Mouse (Mus musculus) retina, postnatal 1 day (tissue): ENCODE results near the gene Lrrc17.

Source experiments
- DNase-seq: peaks from one replicate; pipeline ENCODE4 v3.0.0-alpha.2; 2012

Lrrc17 gene

DNA sequence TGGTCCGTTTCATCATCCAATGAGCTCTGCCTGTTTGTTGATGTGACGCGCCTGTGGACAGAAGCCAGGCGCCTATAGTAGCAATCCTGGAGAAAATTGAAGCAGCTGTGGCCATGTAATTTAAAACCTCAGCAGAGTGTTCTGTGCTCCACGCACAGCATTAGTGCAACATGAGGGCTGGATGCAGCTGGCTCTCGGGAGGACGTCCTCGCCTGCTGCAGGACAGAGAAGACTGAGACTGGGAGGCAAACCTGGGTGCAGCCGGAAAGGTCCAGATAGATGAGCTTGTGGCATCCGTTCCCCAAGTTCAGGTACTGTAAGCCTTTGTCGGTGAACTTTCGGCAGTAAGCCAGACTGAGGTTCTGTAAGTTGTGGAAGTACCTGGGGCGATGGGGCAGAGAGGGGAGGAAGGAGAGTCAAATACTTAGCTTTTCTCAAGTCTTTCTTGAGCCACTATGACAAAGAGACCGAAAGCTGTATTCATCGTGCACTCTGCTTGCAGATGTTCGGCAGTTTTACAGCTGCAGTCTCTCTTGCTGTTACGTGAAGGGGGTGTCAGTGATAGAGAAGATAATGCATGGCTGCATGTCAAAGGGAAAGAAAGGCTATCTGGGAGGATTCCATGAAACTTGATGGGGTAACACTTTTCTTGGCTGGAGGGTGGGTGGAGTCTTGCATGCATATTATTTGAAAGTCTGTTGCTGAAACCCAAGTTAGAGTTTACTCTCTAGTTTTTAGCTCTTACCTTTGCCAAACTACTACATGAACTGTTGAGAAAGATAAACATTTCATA lies at the start of gene Lrrc17:
TSS of gene Lrrc17 (plus strand) at position 151 of the 793 bp plus-strand sequence.
- peak; percentile 12 for DNase-seq

DNA sequence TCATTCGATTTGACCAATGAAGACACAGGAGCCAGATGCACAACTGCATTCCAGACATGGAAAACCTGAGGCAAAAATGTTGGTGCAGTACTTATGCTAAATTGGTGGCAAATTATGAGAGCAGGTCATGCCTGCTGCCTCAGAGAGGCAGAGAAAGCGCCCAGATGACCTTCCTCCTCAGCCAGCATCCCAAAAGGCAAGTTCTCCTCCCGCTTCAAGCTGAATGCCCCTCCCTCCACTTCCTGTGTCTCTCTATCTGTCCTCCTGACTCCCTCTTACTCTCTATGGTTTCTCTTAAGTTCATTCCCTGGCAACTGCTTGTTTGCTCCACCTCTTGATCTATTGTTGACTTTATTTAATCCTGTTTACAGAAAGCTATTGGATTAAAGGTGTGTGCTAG lies 48.6 kb upstream of the Lrrc17 start:
- DNase-seq, result no peak

DNA sequence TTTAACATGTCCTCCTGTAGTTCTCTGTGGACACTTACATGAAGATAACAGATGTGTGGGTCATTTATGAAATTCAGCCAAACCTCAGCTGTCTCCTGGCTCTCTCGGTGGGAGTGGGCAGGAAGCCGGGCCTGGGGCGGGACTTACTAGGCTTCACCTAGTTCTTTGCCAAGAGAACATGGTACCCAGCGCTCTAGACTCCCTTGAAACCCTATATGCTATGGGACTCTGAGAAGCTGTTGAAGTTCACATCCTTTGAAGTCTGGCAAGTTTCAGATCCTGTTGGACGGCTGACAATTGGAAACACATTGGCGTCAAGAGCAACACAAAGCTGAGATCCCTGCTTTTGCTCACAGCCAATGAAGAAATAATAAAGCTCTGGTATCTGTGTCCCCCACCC lies 47.0 kb upstream of the Lrrc17 start:
- DNase-seq, result no peak

DNA sequence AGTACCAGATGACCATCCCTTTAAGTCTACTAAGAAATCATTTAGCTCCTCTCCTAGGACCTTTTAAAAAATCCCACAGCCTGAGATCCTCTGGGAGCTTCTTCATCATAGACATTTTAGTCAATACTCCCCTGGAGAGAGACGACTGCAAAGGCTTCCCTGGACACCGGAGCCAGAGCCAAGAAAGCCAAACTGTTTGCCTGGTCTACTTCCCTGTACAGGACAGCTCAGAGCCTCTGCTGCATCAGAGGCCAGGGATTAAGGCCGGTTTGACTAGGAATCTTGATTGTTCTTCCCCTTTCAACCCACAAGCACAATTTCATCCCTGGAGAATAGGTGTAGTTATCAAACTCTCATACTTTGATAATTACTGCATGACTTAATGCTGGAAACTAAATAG lies 46.5 kb upstream of the Lrrc17 start:
- no peak for DNase-seq

- no peak for DNase-seq
These were observed 44.9 kb upstream of the Lrrc17 start for GRCm38 (mm10) chr5:21498490-21498889.

DNA sequence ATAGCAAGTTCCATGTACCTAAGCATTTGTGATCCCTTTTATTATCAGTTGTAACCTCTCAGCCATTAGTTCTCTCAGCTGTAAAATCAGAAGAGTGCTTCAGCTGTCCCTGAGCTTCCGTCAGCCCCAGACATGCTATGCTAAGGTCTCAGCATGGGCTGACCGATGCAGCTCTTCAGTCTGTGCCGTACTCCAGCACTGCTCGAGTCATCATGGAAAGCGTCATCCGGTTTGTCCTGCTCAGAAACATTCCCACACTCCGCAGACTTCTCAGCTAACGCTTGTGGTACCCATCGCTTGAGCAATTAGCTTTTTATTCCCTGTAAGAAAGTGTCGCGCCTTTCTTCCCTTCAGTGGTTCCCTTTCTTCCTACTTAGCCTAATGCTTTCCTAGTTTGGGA lies 44.4 kb upstream of the Lrrc17 start:
- no peak for DNase-seq

DNA sequence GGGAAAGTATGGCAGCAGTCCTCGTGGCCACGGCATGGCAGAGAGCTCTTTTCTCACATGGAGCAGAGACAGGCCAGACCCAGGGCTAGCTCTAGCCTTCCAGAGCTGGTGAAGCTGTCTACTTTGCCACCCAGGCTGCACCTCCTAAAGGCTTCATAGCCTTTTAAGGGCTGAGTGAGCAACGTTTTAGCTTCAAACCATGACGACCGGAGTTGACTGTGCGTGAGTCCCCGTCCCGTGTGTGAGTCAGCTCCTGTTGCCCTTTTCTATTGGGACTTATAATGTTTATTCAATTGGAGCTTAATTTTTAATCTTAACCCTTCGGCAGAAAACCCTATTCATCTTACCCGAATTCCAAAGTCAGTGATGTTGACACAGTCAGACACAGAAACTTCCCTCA lies 43.2 kb upstream of the Lrrc17 start:
- no peak for DNase-seq

DNA sequence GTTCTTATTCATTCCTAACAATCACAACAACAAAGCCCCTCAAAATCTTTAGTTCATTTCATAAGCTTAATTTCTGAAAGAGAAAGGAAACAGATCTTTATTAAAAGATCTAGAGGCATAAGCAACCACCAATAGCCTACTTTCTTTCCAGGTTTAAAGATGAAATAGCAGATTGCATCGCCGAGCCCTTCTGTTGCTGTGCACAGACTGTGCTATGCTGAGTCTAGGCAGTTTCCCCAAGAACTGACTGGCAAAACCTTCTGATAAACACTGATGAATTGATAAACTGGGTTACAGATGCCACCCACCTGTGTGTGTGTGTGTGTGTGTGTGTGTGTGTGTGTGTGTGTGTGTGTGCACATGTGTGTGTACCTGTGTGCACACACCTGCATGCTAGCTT lies 42.4 kb upstream of the Lrrc17 start:
- DNase-seq, result no peak

- DNase-seq, result no peak
These were observed 40.3 kb upstream of the Lrrc17 start for GRCm38 (mm10) chr5:21502936-21503610.

DNA sequence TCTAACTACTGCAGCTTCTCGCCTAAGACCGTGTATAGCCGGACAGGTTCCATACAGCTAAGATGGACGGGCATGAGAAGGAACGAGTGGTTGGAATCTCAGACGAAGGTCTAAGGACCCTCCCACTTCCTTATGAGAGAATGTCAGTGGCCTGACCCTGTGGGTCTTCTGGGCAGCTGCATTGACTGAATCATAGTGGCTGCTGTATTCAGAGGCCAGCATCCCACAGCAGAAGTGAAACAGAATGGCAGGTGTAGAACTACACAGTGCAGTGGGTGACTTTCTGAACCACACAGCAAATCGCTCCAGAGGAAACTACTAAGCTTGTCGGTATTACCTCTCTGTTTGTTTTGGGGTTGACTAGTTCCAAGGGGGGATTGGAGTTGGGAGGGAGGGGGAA lies 38.2 kb upstream of the Lrrc17 start:
- no peak for DNase-seq

DNA sequence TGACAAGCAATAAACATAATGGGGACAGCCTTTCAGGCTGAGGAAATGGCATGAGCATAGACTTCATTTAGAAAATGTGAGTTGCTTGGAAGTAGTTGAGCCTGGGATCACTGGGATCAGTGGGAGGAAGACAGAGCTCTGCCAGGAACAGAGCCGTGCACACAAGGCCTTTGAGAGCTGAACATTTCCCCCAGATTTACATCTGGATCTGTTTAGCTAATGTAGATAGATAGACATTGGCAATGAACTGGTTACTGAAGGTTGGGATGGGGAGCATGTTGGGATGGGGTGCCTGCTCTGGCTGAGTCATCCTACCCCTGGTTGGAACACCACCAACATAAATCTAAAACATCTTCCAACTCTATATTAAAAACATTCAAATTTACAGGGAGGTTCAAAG lies 36.5 kb upstream of the Lrrc17 start:
- no peak for DNase-seq

DNA sequence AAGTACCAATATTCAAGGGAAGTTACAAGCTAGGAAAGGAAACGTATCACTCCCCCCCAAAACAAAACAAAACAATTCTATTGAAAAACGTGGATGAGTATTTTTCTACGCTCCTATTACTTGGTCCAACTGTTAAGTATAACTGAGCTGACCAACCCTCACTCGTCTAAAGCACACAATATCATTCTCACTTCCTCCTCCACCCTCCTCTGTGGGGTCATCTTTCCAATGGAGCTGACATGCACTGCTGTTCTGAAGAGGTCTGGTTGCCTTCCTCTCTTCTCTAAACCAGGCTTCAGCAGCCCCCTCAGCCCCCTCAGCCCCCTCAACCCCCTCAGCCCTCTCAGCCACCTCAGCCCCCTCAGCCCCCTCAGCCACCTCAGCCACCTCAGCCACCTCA lies 33.6 kb upstream of the Lrrc17 start:
- DNase-seq, result no peak

DNA sequence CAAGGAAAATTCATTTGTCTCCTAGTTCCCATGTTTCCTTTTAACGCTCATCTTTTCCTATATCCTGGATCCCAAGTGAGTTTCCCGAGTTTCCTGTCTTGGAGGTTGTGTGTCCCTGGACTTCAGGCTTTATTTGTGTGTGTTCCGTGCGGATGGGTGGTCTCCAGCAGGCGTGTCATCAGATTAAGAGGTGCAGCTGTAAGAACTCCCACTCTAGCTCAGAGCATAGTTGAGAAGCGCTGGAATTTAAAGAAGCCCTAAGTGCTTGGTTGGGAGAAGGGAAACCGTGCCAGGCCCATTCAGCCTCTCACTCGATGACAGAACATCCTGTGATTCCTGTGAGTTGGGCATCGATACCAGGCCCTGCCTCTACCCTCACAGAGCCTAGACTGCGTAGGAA lies 30.0 kb upstream of the Lrrc17 start:
- DNase-seq, result no peak

DNA sequence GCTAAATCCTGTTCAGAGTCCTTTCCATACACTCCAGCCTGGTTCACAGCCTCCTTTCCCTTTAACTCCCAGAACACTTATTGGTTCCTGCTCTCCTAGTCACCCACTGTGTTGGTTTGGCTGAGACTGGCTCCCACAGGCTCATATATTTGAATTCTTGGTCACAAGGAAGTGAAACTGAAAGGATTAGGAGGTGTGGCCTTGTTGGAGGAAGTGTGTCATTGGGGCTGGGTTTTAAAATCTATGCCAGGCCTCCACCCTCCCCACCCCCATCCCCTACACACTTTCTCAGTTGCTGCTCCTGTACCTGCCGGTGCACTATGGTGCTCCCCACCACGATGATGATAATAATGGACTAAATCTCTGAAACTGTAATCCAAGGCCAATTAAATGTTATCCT lies 25.8 kb upstream of the Lrrc17 start:
- DNase-seq, result no peak

- DNase-seq, result no peak
These were observed 25.2 kb upstream of the Lrrc17 start for GRCm38 (mm10) chr5:21518207-21518606.

- DNase-seq, result no peak
These were observed 24.2 kb upstream of the Lrrc17 start for GRCm38 (mm10) chr5:21519166-21519565.

DNA sequence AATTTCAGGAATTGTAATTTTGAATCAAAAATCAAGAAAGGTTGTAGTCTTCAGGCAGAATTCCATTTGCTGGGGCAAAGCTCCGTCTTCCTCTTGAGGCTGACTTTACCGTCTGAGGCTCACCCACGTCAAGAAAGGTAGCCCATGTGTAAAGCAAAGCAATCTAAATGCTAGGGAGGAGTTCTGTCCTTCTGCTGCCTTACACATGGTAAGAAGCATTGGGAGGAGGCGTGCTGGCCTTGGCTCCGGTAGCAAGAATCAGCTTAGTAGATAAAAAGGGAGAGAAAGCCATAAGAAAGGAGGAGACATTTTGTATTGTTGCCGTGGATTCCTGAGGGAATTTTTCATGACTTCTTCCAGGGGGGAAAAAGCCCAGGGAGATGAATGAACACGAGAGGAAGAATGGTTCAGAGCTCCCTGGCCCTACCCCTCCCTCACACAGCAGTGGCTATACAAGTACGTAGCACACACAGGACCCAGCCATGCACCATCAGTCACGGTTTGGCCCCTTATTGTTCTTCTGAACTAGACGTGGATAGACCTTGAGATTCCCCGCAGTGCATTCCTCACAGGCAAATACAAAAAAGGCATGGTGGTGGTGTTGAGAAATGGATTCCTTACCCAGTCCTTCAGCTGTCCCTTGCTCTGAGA lies 16.4 kb upstream of the Lrrc17 start:
- no peak for DNase-seq

- no peak for DNase-seq
These were observed 15.9 kb upstream of the Lrrc17 start for GRCm38 (mm10) chr5:21527488-21527911.

- DNase-seq, result no peak
These were observed 15.1 kb upstream of the Lrrc17 start for GRCm38 (mm10) chr5:21528068-21528842.

DNA sequence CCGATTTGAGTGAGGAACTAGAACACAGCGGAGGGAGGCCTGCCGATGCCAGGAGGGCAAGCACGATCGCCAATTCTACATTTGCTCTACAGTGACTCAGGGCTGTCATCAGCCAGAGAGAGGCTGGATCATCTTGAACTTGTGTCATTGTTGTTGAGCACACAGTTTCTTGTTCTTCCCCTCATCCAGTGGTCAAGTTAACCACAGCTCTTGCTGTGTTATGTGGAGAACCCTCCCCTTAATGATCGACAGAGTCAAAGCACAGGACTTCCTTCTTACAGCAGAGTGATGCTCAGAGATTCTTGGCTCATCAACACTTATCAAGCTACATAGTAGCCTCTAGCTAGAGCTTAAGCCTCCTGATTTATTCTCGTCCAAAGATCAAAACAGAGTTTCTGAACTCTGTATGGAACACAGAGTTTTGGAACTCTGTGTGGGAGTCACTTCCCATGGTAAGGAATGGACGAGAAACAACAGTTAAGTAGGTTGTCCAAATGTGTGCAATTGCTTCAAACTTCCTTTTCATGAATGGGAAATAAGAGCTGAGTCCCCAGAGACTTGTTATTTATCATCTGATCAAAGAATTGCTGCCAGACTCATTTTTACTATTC lies 14.1 kb upstream of the Lrrc17 start:
- no peak for DNase-seq

GRCm38 (mm10) chr5:21532126-21532525 lies 11.2 kb upstream of the Lrrc17 start:
- DNase-seq, result no peak

DNA sequence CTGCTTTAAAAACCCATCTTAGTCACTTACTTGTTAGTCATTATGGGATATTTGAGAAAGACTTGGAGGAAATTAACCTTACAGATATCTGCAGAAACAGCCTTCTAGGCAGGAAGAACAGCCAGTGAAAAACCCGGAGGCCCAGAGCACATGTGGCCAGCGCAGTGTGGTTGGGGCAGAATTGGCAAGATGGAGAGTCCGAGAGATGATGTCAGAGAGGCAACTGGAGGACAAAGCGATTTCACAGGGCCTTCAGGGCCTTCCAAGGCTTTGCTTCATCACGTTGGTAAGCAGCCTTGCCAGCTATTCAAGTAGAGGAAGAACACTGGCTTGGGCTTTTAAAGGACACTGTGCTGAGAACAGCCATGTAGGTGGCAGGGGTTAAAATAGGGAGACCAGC lies 10.4 kb upstream of the Lrrc17 start:
- no peak for DNase-seq

DNA sequence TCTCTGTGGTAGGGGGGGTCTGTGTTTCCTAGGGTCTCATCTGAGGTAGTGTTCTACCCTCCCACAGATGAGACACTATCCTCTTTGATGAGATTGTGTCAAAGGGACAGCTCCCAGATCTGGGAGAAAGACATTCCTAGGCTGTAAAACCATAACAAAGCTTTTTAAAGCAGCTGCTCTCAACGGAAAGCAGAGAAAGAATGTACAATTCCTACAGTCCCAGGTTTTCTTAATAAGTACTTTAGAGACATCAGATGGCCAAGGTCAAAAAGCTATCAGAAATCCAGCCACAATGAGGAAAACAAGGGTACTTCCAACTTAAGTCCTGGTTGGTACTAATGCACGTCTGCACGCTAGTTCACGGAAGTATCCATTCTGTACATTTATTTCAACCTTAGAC lies 1.1 kb upstream of the Lrrc17 start:
- DNase-seq, result no peak
